Mouse (Mus musculus) heart, embryonic 14.5 days (tissue): ENCODE results near the gene Yipf4. TPM values are rescaled to one million over a fixed set of nuclear protein-coding genes. Genes with fewer than 3 reads are reported as not detected.

Experiments used
- ATAC-seq: fragments of 200-750 bp; cut with Nextera tagmentation; 2 replicates; pipeline ENCODE4 v1.8.0; 2017; ENCODE audit warnings: low read depth, moderate TSS enrichment; ENCODE audit not compliant: insufficient number of reproducible peaks, insufficient read depth, low FRiP score
- H3K27ac ChIP-seq, 2 experiments: fragments of 200-500 bp in 1 of 2; fragments of 300-500 bp in 1 of 2; sonication (generic) in 1 of 2; replicated peaks in 1 of 2; 2 replicates each; pipeline ENCODE4 v1.5.1; 2012 to 2014; ENCODE audit warnings: low read depth in 2 of 2, low read length in 2 of 2, control low read depth in 1 of 2, mild to moderate bottlenecking in 1 of 2, mixed read lengths in 1 of 2; ENCODE audit not compliant: control insufficient read depth in 1 of 2, insufficient read depth in 1 of 2
- H3K27me3 ChIP-seq: fragments of 300-500 bp; sonication (generic); 2 replicates; pipeline ENCODE4 v1.6.1; 2014; ENCODE audit warnings: mild to moderate bottlenecking, low read length, control low read depth; ENCODE audit not compliant: control insufficient read depth, insufficient read depth
- H3K36me3 ChIP-seq: fragments of 300-500 bp; sonication (generic); 2 replicates; pipeline ENCODE4 v1.6.1; 2014; ENCODE audit warnings: mild to moderate bottlenecking, control low read depth, low read length, mixed read lengths; ENCODE audit not compliant: control insufficient read depth, insufficient read depth
- H3K4me1 ChIP-seq, 2 experiments: fragments of 200-500 bp in 1 of 2; fragments of 300-500 bp in 1 of 2; sonication (generic) in 1 of 2; 2 replicates each; pipeline ENCODE4 v1.6.1; 2012 to 2014; ENCODE audit warnings: low read length in 2 of 2, control low read depth in 1 of 2, mixed read lengths in 1 of 2; ENCODE audit not compliant: control insufficient read depth in 2 of 2, insufficient read depth in 2 of 2
- H3K4me2 ChIP-seq: fragments of 300-500 bp; sonication (generic); 2 replicates; pipeline ENCODE4 v1.6.1; 2014; ENCODE audit warnings: mild to moderate bottlenecking, low read length
- H3K4me3 ChIP-seq, 2 experiments: fragments of 200-500 bp in 1 of 2; fragments of 300-500 bp in 1 of 2; sonication (generic) in 1 of 2; 2 replicates each; pipeline ENCODE4 v1.5.1; 2012 to 2014; ENCODE audit warnings: low read length in 2 of 2, mild to moderate bottlenecking in 2 of 2, control low read depth in 1 of 2, low read depth in 1 of 2, moderate library complexity in 1 of 2; ENCODE audit not compliant: control insufficient read depth in 1 of 2, insufficient read depth in 1 of 2
- H3K9ac ChIP-seq: fragments of 300-500 bp; sonication (generic); 2 replicates; pipeline ENCODE4 v1.6.1; 2014; ENCODE audit warnings: mild to moderate bottlenecking, low read length
- H3K9me3 ChIP-seq: fragments of 300-500 bp; sonication (generic); 2 replicates; pipeline ENCODE4 v1.6.1; 2016; ENCODE audit warnings: low read length, control low read depth; ENCODE audit not compliant: control insufficient read depth
- WGBS: fragments of 180-500 bp; shearing (Covaris S2); extraction: QIAGEN DNeasy Blood & Tissue Kit; methylation state at CpG from one replicate; pipeline ENCODE4 v1.1.7; 2014; 5-methylcytosine and 5-hydroxymethylcytosine counted together
- polyA plus RNA-seq: library from polyadenylated mRNA; unstranded; fragments of >200 nt; fragmentation: Nextera tagmentation; extraction: Ambion mirVana; gene quantifications from 2 replicates; pipeline ENCODE4 v1.2.1, GENCODE M21; 2014

Gene Yipf4
- polyA plus RNA-seq, 1 experiment from 2014 or later: 70.1 TPM

DNA sequence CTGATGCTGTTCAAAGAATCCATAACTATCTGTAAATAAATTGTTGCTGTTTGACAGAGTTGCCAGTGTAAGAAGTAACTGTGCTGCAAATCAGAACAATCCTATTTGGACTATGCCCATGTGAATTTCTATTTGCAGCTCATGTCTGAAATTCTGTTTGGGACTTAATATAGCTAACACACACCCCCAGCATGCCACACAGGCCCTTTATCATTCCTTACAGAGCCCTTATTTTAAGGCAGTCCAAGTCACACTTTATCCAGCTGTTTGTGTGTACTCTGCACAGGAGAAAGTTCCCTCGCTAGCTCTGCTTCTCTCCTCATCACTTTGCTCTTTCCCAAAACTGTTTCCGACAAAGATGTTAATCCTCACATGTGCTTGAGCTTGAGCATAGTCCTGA, 54.3 kb downstream of the Yipf4 start:
- Histone ChIP-seq H3K4me2 (peak overlapping the region; percentile 33), H3K27ac (peak overlapping the region; percentile 70 to 73), H3K9me3 (no peaks in the 10 kb centered on the region), H3K9ac (no peak overlapping the region; the same call in 1 of the 2 replicates), H3K4me3 (no peak overlapping the region), H3K27me3 (no peaks in the 10 kb centered on the region), H3K4me1 (peaks cover 2 to 8% of the 10 kb centered on the region in 2 experiments; a peak in 2 of 4 replicates), H3K36me3 (peaks cover 27% of the 10 kb centered on the region)
- ATAC-seq: no peak
- WGBS: 65% methylated on average over 2 of the region's 2 CpGs

Other genes starting within 250 kb of the Yipf4 start
- 77.4 and 80.7 TPM in 2 replicates for gene Memo1, start 194.0 kb upstream of the Yipf4 start, polyA plus RNA-seq
- gene Dpy30, start 165.5 kb upstream of the Yipf4 start, polyA plus RNA-seq: 188 and 189 TPM in 2 replicates
- 20.1 and 21.4 TPM in 2 replicates for gene Spast, start 150.5 kb upstream of the Yipf4 start, polyA plus RNA-seq
- 28.3 and 30.8 TPM in 2 replicates for gene Slc30a6, start 93.9 kb upstream of the Yipf4 start, polyA plus RNA-seq
- 0.23 and 0.30 TPM in 2 replicates for gene Nlrc4, start 30.4 kb upstream of the Yipf4 start, polyA plus RNA-seq
- gene Birc6, start 38.8 kb downstream of the Yipf4 start, polyA plus RNA-seq: 75.3 and 76.6 TPM in 2 replicates
- 13.9 and 15.3 TPM in 2 replicates for gene Ttc27, start 228.2 kb downstream of the Yipf4 start, polyA plus RNA-seq